Mouse (Mus musculus) kidney, adult 2 months (tissue): ENCODE data around the gene Arel1.

Source experiments
- CTCF ChIP-seq: fragments of 200-500 bp; conservative IDR thresholded peaks from 2 replicates; pipeline ENCODE4 v1.5.1; 2011; ENCODE audit warnings: low read depth, mild to moderate bottlenecking, control low read depth, low read length, moderate library complexity, mixed read lengths; ENCODE audit not compliant: insufficient read depth, insufficient read length
- POLR2A ChIP-seq: fragments of 200-500 bp; IDR thresholded peaks from one replicate; pipeline ENCODE4 v1.6.1; 2011; ENCODE audit warnings: low read depth, low read length, control low read depth

GRCm38 (mm10) chr12:84912652-84913104 is 58.0 kb downstream of the Arel1 start:
- TF ChIP-seq CTCF (no peak), POLR2A (no peak)
